Mouse (Mus musculus) MEL (cell line): ENCODE results near the gene Golga2. TPM values are rescaled to one million over a fixed set of nuclear protein-coding genes. Genes with fewer than 3 reads are reported as not detected.

Experiments
- DNase-seq: peaks from one replicate; pipeline ENCODE4 v3.0.0; 2011; ENCODE audit warnings: low read depth, low spot score
- H3K27ac ChIP-seq: 2 replicates; pipeline ENCODE4 v1.5.1; 2012; ENCODE audit warnings: low read depth, mild to moderate bottlenecking, control low read depth, low read length, moderate library complexity; ENCODE audit not compliant: control insufficient read depth
- H3K27me3 ChIP-seq, 2 experiments: fragments of 150-350 bp in 1 of 2; sonication (generic) in 1 of 2; 2 replicates each; pipeline ENCODE4 v1.6.1; 2012; ENCODE audit warnings: low read length in 2 of 2, mild to moderate bottlenecking in 2 of 2, improper control_type of control experiment in 1 of 2, moderate library complexity in 1 of 2; ENCODE audit not compliant: insufficient read depth in 2 of 2, control insufficient read depth in 1 of 2
- H3K36me3 ChIP-seq, 2 experiments: 2 replicates each; pipeline ENCODE4 v1.6.1; 2012 to 2014; ENCODE audit warnings: low read length in 2 of 2, improper control_type of control experiment in 1 of 2, inconsistent platforms in 1 of 2, mild to moderate bottlenecking in 1 of 2; ENCODE audit not compliant: insufficient read depth in 2 of 2, control insufficient read depth in 1 of 2
- H3K4me1 ChIP-seq, 2 experiments: fragments of 150-350 bp in 1 of 2; sonication (generic) in 1 of 2; 2 replicates each; pipeline ENCODE4 v1.6.1; 2012; ENCODE audit warnings: low read length in 2 of 2, improper control_type of control experiment in 1 of 2, mild to moderate bottlenecking in 1 of 2; ENCODE audit not compliant: insufficient read depth in 2 of 2, control insufficient read depth in 1 of 2
- H3K4me3 ChIP-seq, 2 experiments: fragments of 150-350 bp in 1 of 2; sonication (generic) in 1 of 2; 2 replicates each; pipeline ENCODE4 v1.5.1; 2012; ENCODE audit warnings: low read depth in 2 of 2, low read length in 2 of 2, mild to moderate bottlenecking in 2 of 2, moderate library complexity in 2 of 2, control low read depth in 1 of 2, improper control_type of control experiment in 1 of 2; ENCODE audit not compliant: control insufficient read depth in 1 of 2, insufficient read depth in 1 of 2
- H3K79me2 ChIP-seq: 2 replicates; pipeline ENCODE4 v1.6.1; 2012; ENCODE audit warnings: mild to moderate bottlenecking, low read length, moderate library complexity; ENCODE audit not compliant: control insufficient read depth, poor library complexity, insufficient read depth
- H3K9ac ChIP-seq: 2 replicates; pipeline ENCODE4 v1.6.1; 2012; ENCODE audit warnings: low read depth, mild to moderate bottlenecking, control low read depth, low read length, moderate library complexity; ENCODE audit not compliant: control insufficient read depth, poor library complexity, severe bottlenecking
- H3K9me3 ChIP-seq: fragments of 150-350 bp; sonication (generic); replicated peaks from 2 replicates; pipeline ENCODE4 v1.6.1; 2012; ENCODE audit warnings: mild to moderate bottlenecking, low read length, improper control_type of control experiment, moderate library complexity; ENCODE audit not compliant: insufficient read depth
- BHLHE40 ChIP-seq: IDR thresholded peaks from 2 replicates; pipeline ENCODE4 v1.6.1; 2012; ENCODE audit warnings: low read depth, mild to moderate bottlenecking, inconsistent platforms, low read length, improper control_type of control experiment, borderline replicate concordance
- CHD1 ChIP-seq: IDR thresholded peaks from 2 replicates; pipeline ENCODE4 v1.6.1; 2012; ENCODE audit warnings: low read depth, mild to moderate bottlenecking, inconsistent platforms, low read length, improper control_type of control experiment
- CHD2 ChIP-seq: IDR thresholded peaks from 2 replicates; pipeline ENCODE4 v1.6.1; 2011; ENCODE audit warnings: low read length, improper control_type of control experiment
- ETS1 ChIP-seq: IDR thresholded peaks from 2 replicates; pipeline ENCODE4 v1.6.1; 2012; ENCODE audit warnings: low read depth, mild to moderate bottlenecking, inconsistent platforms, low read length, improper control_type of control experiment, moderate library complexity
- HCFC1 ChIP-seq: IDR thresholded peaks from 2 replicates; pipeline ENCODE4 v1.6.1; 2012; ENCODE audit warnings: low read depth, mild to moderate bottlenecking, inconsistent platforms, low read length, improper control_type of control experiment, moderate library complexity
- KAT2A ChIP-seq: conservative IDR thresholded peaks from 2 replicates; pipeline ENCODE4 v1.6.1; 2012; ENCODE audit warnings: low read depth, low read length, improper control_type of control experiment, inconsistent platforms
- MAFK ChIP-seq: IDR thresholded peaks from 2 replicates; pipeline ENCODE4 v1.6.1; 2011; ENCODE audit warnings: low read depth, mild to moderate bottlenecking, low read length, improper control_type of control experiment, borderline replicate concordance
- MAX ChIP-seq: IDR thresholded peaks from 2 replicates; pipeline ENCODE4 v1.6.1; 2011; ENCODE audit warnings: low read length, improper control_type of control experiment
- MAZ ChIP-seq: IDR thresholded peaks from 2 replicates; pipeline ENCODE4 v1.6.1; 2012; ENCODE audit warnings: low read depth, mild to moderate bottlenecking, inconsistent platforms, low read length, improper control_type of control experiment
- MEF2A ChIP-seq: IDR thresholded peaks from 2 replicates; pipeline ENCODE4 v1.6.1; 2014; ENCODE audit warnings: low read depth, mild to moderate bottlenecking, inconsistent platforms, low read length, improper control_type of control experiment; ENCODE audit not compliant: poor library complexity, insufficient replicate concordance, severe bottlenecking; ENCODE audit errors: extremely low read depth
- MXI1 ChIP-seq: IDR thresholded peaks from 2 replicates; pipeline ENCODE4 v1.6.1; 2011; ENCODE audit warnings: mild to moderate bottlenecking, low read depth, low read length, improper control_type of control experiment
- MYB ChIP-seq: IDR thresholded peaks from 2 replicates; pipeline ENCODE4 v1.6.1; 2011; ENCODE audit warnings: mild to moderate bottlenecking, low read depth, low read length, improper control_type of control experiment
- MYC ChIP-seq: IDR thresholded peaks from 2 replicates; pipeline ENCODE4 v1.6.1; 2011; ENCODE audit warnings: low read depth, mild to moderate bottlenecking, low read length, improper control_type of control experiment, moderate library complexity
- NELFE ChIP-seq: IDR thresholded peaks from 2 replicates; pipeline ENCODE4 v1.6.1; 2011; ENCODE audit warnings: low read depth, low read length, improper control_type of control experiment
- NRF1 ChIP-seq: IDR thresholded peaks from 2 replicates; pipeline ENCODE4 v1.6.1; 2014; ENCODE audit warnings: low read depth, mild to moderate bottlenecking, inconsistent platforms, low read length, improper control_type of control experiment, moderate library complexity; ENCODE audit not compliant: poor library complexity, insufficient read depth, severe bottlenecking
- POLR2AphosphoS5 ChIP-seq: IDR thresholded peaks from 2 replicates; pipeline ENCODE4 v1.6.1; 2012; ENCODE audit warnings: low read depth, borderline replicate concordance, mild to moderate bottlenecking, inconsistent platforms, low read length, moderate library complexity, mixed read lengths
- RAD21 ChIP-seq: IDR thresholded peaks from 2 replicates; pipeline ENCODE4 v1.6.1; 2011; ENCODE audit warnings: mild to moderate bottlenecking, low read depth, low read length, improper control_type of control experiment
- RCOR1 ChIP-seq: IDR thresholded peaks from 2 replicates; pipeline ENCODE4 v1.6.1; 2012; ENCODE audit warnings: low read depth, mild to moderate bottlenecking, inconsistent platforms, low read length, improper control_type of control experiment
- SIN3A ChIP-seq: IDR thresholded peaks from 2 replicates; pipeline ENCODE4 v1.6.1; 2012; ENCODE audit warnings: low read length, improper control_type of control experiment, inconsistent platforms
- SMC3 ChIP-seq: IDR thresholded peaks from 2 replicates; pipeline ENCODE4 v1.6.1; 2011; ENCODE audit warnings: low read depth, low read length, improper control_type of control experiment
- TBP ChIP-seq: IDR thresholded peaks from 2 replicates; pipeline ENCODE4 v1.8.0; 2011; ENCODE audit warnings: low read depth, low read length, improper control_type of control experiment
- UBTF ChIP-seq: IDR thresholded peaks from 2 replicates; pipeline ENCODE4 v1.6.1; 2012; ENCODE audit warnings: low read depth, mild to moderate bottlenecking, inconsistent platforms, low read length, improper control_type of control experiment, moderate library complexity, borderline replicate concordance; ENCODE audit not compliant: insufficient read depth
- USF1 ChIP-seq: IDR thresholded peaks from 2 replicates; pipeline ENCODE4 v1.6.1; 2014; ENCODE audit warnings: low read depth, mild to moderate bottlenecking, inconsistent platforms, low read length, improper control_type of control experiment, moderate library complexity
- ZC3H11A ChIP-seq: IDR thresholded peaks from 2 replicates; pipeline ENCODE4 v1.6.1; 2012; ENCODE audit warnings: low read depth, mild to moderate bottlenecking, inconsistent platforms, low read length, improper control_type of control experiment
- ZKSCAN1 ChIP-seq: IDR thresholded peaks from 2 replicates; pipeline ENCODE4 v1.6.1; 2012; ENCODE audit warnings: low read depth, mild to moderate bottlenecking, inconsistent platforms, low read length, improper control_type of control experiment, moderate library complexity
- ZNF384 ChIP-seq: IDR thresholded peaks from 2 replicates; pipeline ENCODE4 v1.6.1; 2012; ENCODE audit warnings: low read depth, mild to moderate bottlenecking, inconsistent platforms, low read length, improper control_type of control experiment
- polyA plus RNA-seq, 2 experiments: library from polyadenylated mRNA; stranded (reverse) in 1 of 2; unstranded in 1 of 2; fragments of >175 nt in 1 of 2; fragments of >200 nt in 1 of 2; gene quantifications; 2 replicates each; pipeline versions ENCODE4 v1.2.1 to v1.2.4; 2012; ENCODE audit warnings: low replicate concordance in 2 of 2, low read depth in 1 of 2; ENCODE audit not compliant: insufficient read length in 2 of 2, insufficient read depth in 1 of 2, missing spikeins in 1 of 2
- total RNA-seq: library from RNA; depleted of rRNA; stranded (reverse); fragments of 300-350 nt; gene quantifications from 2 replicates; pipeline ENCODE4 v1.2.3, GENCODE M21; 2012

Golga2 gene
- total and polyA plus RNA-seq, 3 experiments, result 20.3 to 38.6 TPM; not detected in 1

GRCm38 (mm10) chr2:32325342-32325741 lies 38.2 kb downstream of the Golga2 start:
- H3K27ac ChIP-seq, result no peak overlapping the region
- H3K27me3 ChIP-seq, result peaks cover 1 to 3% of the 10 kb centered on the region in 2 experiments; a peak in 3 of 4 replicates

GRCm38 (mm10) chr2:32327200-32327599 lies 40.0 kb downstream of the Golga2 start:
- H3K27ac ChIP-seq, result no peak overlapping the region
- no peaks in the 10 kb centered on the region for H3K79me2 ChIP-seq
- no peak for DNase-seq
- no peaks in the 10 kb centered on the region for H3K9me3 ChIP-seq
- TF ChIP-seq RAD21 (no peak), SMC3 (no peak), ZKSCAN1 (no peak), BHLHE40 (no peak), NELFE (no peak), MEF2A (no peak), MAX (no peak), ZNF384 (no peak), UBTF (no peak), USF1 (no peak), NRF1 (no peak), HCFC1 (no peak)
- no peaks in the 10 kb centered on the region for H3K4me1 ChIP-seq
- no peaks in the 10 kb centered on the region; a peak in 2 of 4 replicates for H3K27me3 ChIP-seq
- no peak overlapping the region for H3K9ac ChIP-seq
- no peak overlapping the region for H3K4me3 ChIP-seq
- no peaks in the 10 kb centered on the region for H3K36me3 ChIP-seq

More at GRCm38 (mm10) chr2:32325342-32325741, 38.2 kb downstream of the Golga2 start:
- Histone ChIP-seq H3K4me1 (no peaks in the 10 kb centered on the region), H3K36me3 (no peaks in the 10 kb centered on the region), H3K9me3 (no peaks in the 10 kb centered on the region), H3K4me3 (no peak overlapping the region), H3K9ac (no peak overlapping the region), H3K79me2 (no peaks in the 10 kb centered on the region)
- no peak for DNase-seq
- TF ChIP-seq USF1 (no peak), MAZ (no peak), MYB (no peak), RCOR1 (no peak), MYC (no peak), RAD21 (no peak), CHD1 (no peak), SIN3A (no peak), NELFE (no peak), MEF2A (no peak), ZC3H11A (no peak), ETS1 (no peak), CHD2 (no peak), MAFK (no peak), MAX (no peak), TBP (no peak), POLR2AphosphoS5 (no peak), MXI1 (no peak), KAT2A (no peak)
